Mouse (Mus musculus): ENCODE measurements around the gene Prm3. TPM values are rescaled to one million over a fixed set of nuclear protein-coding genes. Genes with fewer than 3 reads are reported as not detected.

Gene Prm3
- polyA plus RNA-seq, 1 experiment from 2014 or later = not detected

- WGBS = 79% methylated on average over 6 of the region's 6 CpGs
- H3K4me1 ChIP-seq (ENCODE audit: control insufficient read depth, insufficient read depth, low read length) = no peaks in the 10 kb centered on the region
- no peak for DNase-seq (ENCODE audit: low spot score)
- H3K9ac ChIP-seq (ENCODE audit: low read length) = no peak overlapping the region
- no peak overlapping the region for H3K4me3 ChIP-seq (ENCODE audit: low read depth, low read length)
- no peak for ATAC-seq (ENCODE audit: insufficient read depth, low FRiP score, low TSS enrichment)
- H3K36me3 ChIP-seq (ENCODE audit: control insufficient read depth, insufficient read depth, low read length) = no peaks in the 10 kb centered on the region
- no peak overlapping the region for H3K27ac ChIP-seq (ENCODE audit: low read depth, low read length)
- no peaks in the 10 kb centered on the region for H3K27me3 ChIP-seq (ENCODE audit: control insufficient read depth, insufficient read depth, low read length)
- H3K9me3 ChIP-seq (ENCODE audit: control insufficient read depth, low read length) = no peaks in the 10 kb centered on the region
- H3K4me2 ChIP-seq (ENCODE audit: low read depth) = no peak overlapping the region
Measured at GRCm38 (mm10) chr16:10756168-10756567, 34.5 kb downstream of the Prm3 start.

GRCm38 (mm10) chr16:10754521-10755296 lies 36.0 kb downstream of the Prm3 start:
- Histone ChIP-seq H3K4me1 (ENCODE audit: control insufficient read depth, insufficient read depth, low read length) (no peaks in the 10 kb centered on the region), H3K4me3 (ENCODE audit: low read depth, low read length) (no peak overlapping the region), H3K27ac (ENCODE audit: low read depth, low read length) (no peak overlapping the region), H3K36me3 (ENCODE audit: control insufficient read depth, insufficient read depth, low read length) (no peaks in the 10 kb centered on the region), H3K9me3 (ENCODE audit: control insufficient read depth, low read length) (no peaks in the 10 kb centered on the region), H3K9ac (ENCODE audit: low read length) (no peak overlapping the region), H3K27me3 (ENCODE audit: control insufficient read depth, insufficient read depth, low read length) (no peaks in the 10 kb centered on the region), H3K4me2 (ENCODE audit: low read depth) (no peak overlapping the region)
- ATAC-seq (ENCODE audit: insufficient read depth, low FRiP score, low TSS enrichment) (no peak), DNase-seq (ENCODE audit: low spot score) (no peak)
- WGBS = 86% methylated on average over 3 of the region's 3 CpGs

- ATAC-seq (ENCODE audit: insufficient read depth, low FRiP score, low TSS enrichment) = no peak; the same call in 1 of the 2 replicates
- Histone ChIP-seq H3K4me1 (ENCODE audit: control insufficient read depth, insufficient read depth, low read length) (no peaks in the 10 kb centered on the region), H3K9me3 (ENCODE audit: control insufficient read depth, low read length) (no peaks in the 10 kb centered on the region), H3K27ac (ENCODE audit: low read depth, low read length) (no peak overlapping the region), H3K27me3 (ENCODE audit: control insufficient read depth, insufficient read depth, low read length) (no peaks in the 10 kb centered on the region), H3K36me3 (ENCODE audit: control insufficient read depth, insufficient read depth, low read length) (no peaks in the 10 kb centered on the region), H3K4me2 (ENCODE audit: low read depth) (no peak overlapping the region), H3K9ac (ENCODE audit: low read length) (no peak overlapping the region), H3K4me3 (ENCODE audit: low read depth, low read length) (no peak overlapping the region)
- DNase-seq (ENCODE audit: low spot score) = no peak
- 74% methylated on average over 7 of the region's 7 CpGs for WGBS
Measured at GRCm38 (mm10) chr16:10749824-10750223, 40.9 kb downstream of the Prm3 start.

- H3K27ac ChIP-seq (ENCODE audit: low read depth, low read length) = no peak overlapping the region
- H3K27me3 ChIP-seq (ENCODE audit: control insufficient read depth, insufficient read depth, low read length) = no peaks in the 10 kb centered on the region
- WGBS = 73% methylated on average over 7 of the region's 7 CpGs
- no peaks in the 10 kb centered on the region for H3K9me3 ChIP-seq (ENCODE audit: control insufficient read depth, low read length)
- no peaks in the 10 kb centered on the region for H3K4me1 ChIP-seq (ENCODE audit: control insufficient read depth, insufficient read depth, low read length)
- no peak overlapping the region for H3K4me2 ChIP-seq (ENCODE audit: low read depth)
- no peak for ATAC-seq (ENCODE audit: insufficient read depth, low FRiP score, low TSS enrichment)
- no peak overlapping the region for H3K4me3 ChIP-seq (ENCODE audit: low read depth, low read length)
- no peak for DNase-seq (ENCODE audit: low spot score)
- H3K9ac ChIP-seq (ENCODE audit: low read length) = no peak overlapping the region
- no peaks in the 10 kb centered on the region for H3K36me3 ChIP-seq (ENCODE audit: control insufficient read depth, insufficient read depth, low read length)
Measured at GRCm38 (mm10) chr16:10749226-10749625, 41.5 kb downstream of the Prm3 start.

- ATAC-seq (ENCODE audit: insufficient read depth, low FRiP score, low TSS enrichment) = no peak
- H3K9ac ChIP-seq (ENCODE audit: low read length) = no peak overlapping the region
- H3K27ac ChIP-seq (ENCODE audit: low read depth, low read length) = no peak overlapping the region
- no peak for DNase-seq (ENCODE audit: low spot score)
- no peaks in the 10 kb centered on the region for H3K4me1 ChIP-seq (ENCODE audit: control insufficient read depth, insufficient read depth, low read length)
- no peaks in the 10 kb centered on the region for H3K27me3 ChIP-seq (ENCODE audit: control insufficient read depth, insufficient read depth, low read length)
- H3K36me3 ChIP-seq (ENCODE audit: control insufficient read depth, insufficient read depth, low read length) = no peaks in the 10 kb centered on the region
- no peak overlapping the region for H3K4me3 ChIP-seq (ENCODE audit: low read depth, low read length)
- H3K9me3 ChIP-seq (ENCODE audit: control insufficient read depth, low read length) = no peaks in the 10 kb centered on the region
- no peak overlapping the region for H3K4me2 ChIP-seq (ENCODE audit: low read depth)
- WGBS = 90% methylated on average over 2 of the region's 2 CpGs
Measured at GRCm38 (mm10) chr16:10741082-10741481, 49.6 kb downstream of the Prm3 start.

Other genes starting within 250 kb of the Prm3 start
- gene Dexi, start 247.9 kb downstream of the Prm3 start, polyA plus RNA-seq (2014; fragmentation: Nextera tagmentation; extraction: Ambion mirVana) = 24.1 and 28.2 TPM in 2 replicates
- gene Clec16a, start 245.6 kb downstream of the Prm3 start, polyA plus RNA-seq (2014; fragmentation: Nextera tagmentation; extraction: Ambion mirVana) = 41.4 and 44.0 TPM in 2 replicates
- 2.5 and 2.7 TPM in 2 replicates for gene Socs1, start 5.4 kb downstream of the Prm3 start, polyA plus RNA-seq (2014; fragmentation: Nextera tagmentation; extraction: Ambion mirVana)
- gene Tnp2, start 2.3 kb downstream of the Prm3 start, polyA plus RNA-seq (2014; fragmentation: Nextera tagmentation; extraction: Ambion mirVana) = not detected in 2 replicates
- not detected in 2 replicates for gene Prm2, start 5.2 kb upstream of the Prm3 start, polyA plus RNA-seq (2014; fragmentation: Nextera tagmentation; extraction: Ambion mirVana)
- gene Prm1, start 14.9 kb upstream of the Prm3 start, polyA plus RNA-seq (2014; fragmentation: Nextera tagmentation; extraction: Ambion mirVana) = not detected in 2 replicates
- not detected in 2 replicates for gene Gm11172, start 22.0 kb upstream of the Prm3 start, polyA plus RNA-seq (2014; fragmentation: Nextera tagmentation; extraction: Ambion mirVana)
- 2.5 and 3.6 TPM in 2 replicates for gene Rmi2, start 44.1 kb upstream of the Prm3 start, polyA plus RNA-seq (2014; fragmentation: Nextera tagmentation; extraction: Ambion mirVana)

All from neural tube, embryonic 11.5 days (tissue).